Mouse (Mus musculus) ovary, postnatal 36 days (tissue): ENCODE results near the gene Fga.
A peak's percentile ranks its signal among the peaks of the same experiment; 100 is the strongest.

Source experiments
- DNase-seq: peaks from one replicate; pipeline ENCODE4 v3.0.0; 2022; ENCODE audit warnings: low spot score, mixed read lengths

Fga gene

GRCm38 (mm10) chr3:83025475-83026301 is at the start of gene Fga:
Gene Fga, plus strand, starts transcription at chr3:83026076.
- no peak for DNase-seq

- DNase-seq: peak; percentile 19
These were observed 45.1 kb upstream of the Fga start for GRCm38 (mm10) chr3:82980818-82981217.

GRCm38 (mm10) chr3:82981861-82982260 is 44.0 kb upstream of the Fga start:
- DNase-seq: no peak

GRCm38 (mm10) chr3:82984840-82985239 is 41.0 kb upstream of the Fga start:
- DNase-seq: no peak

- no peak for DNase-seq
These were observed 33.9 kb upstream of the Fga start for GRCm38 (mm10) chr3:82991963-82992362.

GRCm38 (mm10) chr3:82992956-82993355 is 32.9 kb upstream of the Fga start:
- DNase-seq: no peak

GRCm38 (mm10) chr3:82995368-82995767 is 30.5 kb upstream of the Fga start:
- peak; percentile 73 for DNase-seq

- DNase-seq: no peak
These were observed 29.2 kb upstream of the Fga start for GRCm38 (mm10) chr3:82996656-82997055.

GRCm38 (mm10) chr3:82998772-82999463 is 27.0 kb upstream of the Fga start:
- DNase-seq: no peak

GRCm38 (mm10) chr3:82999995-83000394 is 25.9 kb upstream of the Fga start:
- DNase-seq: no peak

GRCm38 (mm10) chr3:83002191-83002590 is 23.7 kb upstream of the Fga start:
- DNase-seq: no peak

GRCm38 (mm10) chr3:83003068-83003467 is 22.8 kb upstream of the Fga start:
- no peak for DNase-seq

GRCm38 (mm10) chr3:83004801-83005200 is 21.1 kb upstream of the Fga start:
- DNase-seq: no peak

- DNase-seq: no peak
These were observed 18.3 kb upstream of the Fga start, which contains the start of gene Fgg for GRCm38 (mm10) chr3:83007557-83007956. Gene Fgg, plus strand, starts transcription at chr3:83007724.

GRCm38 (mm10) chr3:83010291-83010690 is 15.6 kb upstream of the Fga start:
- DNase-seq: no peak

- no peak for DNase-seq
These were observed 14.7 kb upstream of the Fga start for GRCm38 (mm10) chr3:83011136-83011535.

GRCm38 (mm10) chr3:83011565-83011964 is 14.3 kb upstream of the Fga start:
- no peak for DNase-seq

GRCm38 (mm10) chr3:83012636-83013035 is 13.2 kb upstream of the Fga start:
- no peak for DNase-seq

- DNase-seq: no peak
These were observed 11.9 kb upstream of the Fga start for GRCm38 (mm10) chr3:83013951-83014350.

- no peak for DNase-seq
These were observed 9.6 kb upstream of the Fga start for GRCm38 (mm10) chr3:83016236-83016635.

GRCm38 (mm10) chr3:83020387-83020786 is 5.5 kb upstream of the Fga start:
- no peak for DNase-seq

- DNase-seq: no peak
These were observed 4.7 kb upstream of the Fga start for GRCm38 (mm10) chr3:83021176-83021575.

GRCm38 (mm10) chr3:83025036-83025435 is 840 bp upstream of the Fga start:
- no peak for DNase-seq
